ENCODE assay signal across 11 mouse cellular contexts in the genomic region with DNA sequence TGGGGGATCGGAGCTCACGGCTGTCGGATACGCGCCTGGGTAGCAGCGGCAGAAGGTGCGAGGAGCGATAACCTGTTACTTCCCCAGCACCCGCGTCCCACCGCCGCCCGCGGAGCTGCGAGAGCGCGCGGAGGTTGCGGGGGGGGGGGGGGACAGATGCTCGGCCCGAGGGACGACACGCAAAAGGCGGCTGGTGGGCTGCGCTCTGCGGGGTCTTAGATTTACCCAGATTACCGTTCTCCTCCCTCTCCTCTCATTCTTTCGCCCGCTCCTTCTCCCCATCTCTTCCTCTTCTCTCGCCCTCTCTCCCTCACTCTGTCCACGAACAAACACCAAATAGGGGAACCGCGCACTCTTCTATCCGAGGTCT. TPM values are rescaled to one million over a fixed set of nuclear protein-coding genes. Genes with fewer than 3 reads are reported as not detected.
DNase-seq lines count a peak whose midpoint lies in the region; ATAC-seq and TF ChIP-seq lines count a peak whose summit lies in the region.
"Had no signal": no experiment of that assay in that cellular context is flagged by ENCODE, and none has a peak within 500 bp of the region (broad histone marks: within the 10 kb centered on the region; RNA-seq: fewer than 3 reads in every experiment).

No protein-coding gene starts in this region.

- no peaks in the 10 kb centered on the region for H3K9me3 ChIP-seq in embryonic facial prominence, embryonic 13.5 days
- H3K9me3 ChIP-seq in hindbrain, embryonic 16.5 days (ENCODE audit: control insufficient read depth, low read length): no peaks in the 10 kb centered on the region
- H3K9me3 ChIP-seq in neural tube, embryonic 13.5 days: no peaks in the 10 kb centered on the region
- H3K9me3 ChIP-seq: liver, embryonic 13.5 days had no signal

- H3K36me3 ChIP-seq in embryonic facial prominence, embryonic 13.5 days: no peaks in the 10 kb centered on the region
- no peaks in the 10 kb centered on the region for H3K36me3 ChIP-seq in hindbrain, embryonic 16.5 days (ENCODE audit: control insufficient read depth, insufficient read depth, low read length)
- no peaks in the 10 kb centered on the region for H3K36me3 ChIP-seq in neural tube, embryonic 13.5 days
- H3K36me3 ChIP-seq: liver, embryonic 13.5 days had no signal

- no peak for DNase-seq in left cerebral cortex, adult 2 months (ENCODE audit: extremely low spot score in 1 of 2, low spot score in 2 of 2)
- DNase-seq in left cerebral cortex, adult 8-10 months (ENCODE audit: low spot score in 2 of 2): no peak
- no peak for DNase-seq in c-Kit-positive CD71-positive TER-119-positive erythroid progenitor cells, embryonic 14.5 days (ENCODE audit: low spot score)
- DNase-seq in urinary bladder, postnatal 25 days (ENCODE audit: low spot score): no peak
- no peak for DNase-seq in spleen, postnatal 36 days (ENCODE audit: low spot score in 2 of 2)
- DNase-seq: heart, postnatal 36 days; liver, embryonic 13.5 days had no signal

- intact Hi-C loops in left cerebral cortex, adult 2 months (cut with DNase I): loop anchor here (1.0 to 5.0 kb wide), 3 partner anchors 302 to 980 kb away; a partner anchor contains a TSS

- H3K27ac ChIP-seq in left cerebral cortex, adult 2 months: peak overlapping the region; percentile 57
- H3K27ac ChIP-seq in embryonic facial prominence, embryonic 13.5 days: no peak overlapping the region
- peak overlapping the region; percentile 88 for H3K27ac ChIP-seq in hindbrain, embryonic 16.5 days (ENCODE audit: low read depth, low read length)
- peak overlapping the region; percentile 94 for H3K27ac ChIP-seq in neural tube, embryonic 13.5 days (replicated peaks)
- H3K27ac ChIP-seq: liver, embryonic 13.5 days had no signal

- peak overlapping the region; percentile 42 for H3K4me3 ChIP-seq in left cerebral cortex, adult 2 months
- peak overlapping the region; percentile 36 for H3K4me3 ChIP-seq in embryonic facial prominence, embryonic 13.5 days
- peak overlapping the region; percentile 53 for H3K4me3 ChIP-seq in hindbrain, embryonic 16.5 days (ENCODE audit: low read length)
- H3K4me3 ChIP-seq in neural tube, embryonic 13.5 days: peak overlapping the region; percentile 53
- H3K4me3 ChIP-seq: liver, embryonic 13.5 days had no signal

- H3K4me1 ChIP-seq in embryonic facial prominence, embryonic 13.5 days: peaks cover 64% of the 10 kb centered on the region
- peaks cover 10% of the 10 kb centered on the region for H3K4me1 ChIP-seq in hindbrain, embryonic 16.5 days (ENCODE audit: control insufficient read depth, insufficient read depth, low read depth, low read length)
- H3K4me1 ChIP-seq in neural tube, embryonic 13.5 days (replicated peaks): peaks cover 67% of the 10 kb centered on the region

- H3K4me2 ChIP-seq in embryonic facial prominence, embryonic 13.5 days: peak overlapping the region; percentile 61
- H3K4me2 ChIP-seq in hindbrain, embryonic 16.5 days (ENCODE audit: low read length): peak overlapping the region; percentile 59
- peak overlapping the region; percentile 64 for H3K4me2 ChIP-seq in neural tube, embryonic 13.5 days

- no peak overlapping the region for H3K9ac ChIP-seq in embryonic facial prominence, embryonic 13.5 days
- peak overlapping the region; percentile 67 for H3K9ac ChIP-seq in hindbrain, embryonic 16.5 days (ENCODE audit: low read depth, low read length)
- H3K9ac ChIP-seq in neural tube, embryonic 13.5 days: peak overlapping the region; percentile 82
- H3K9ac ChIP-seq: liver, embryonic 13.5 days had no signal

- WGBS in embryonic facial prominence, embryonic 13.5 days: 0% methylated on average over 32 of the region's 34 CpGs
- WGBS in hindbrain, embryonic 16.5 days: under 1% methylated on average over 19 of the region's 34 CpGs
- under 1% methylated on average over 29 of the region's 34 CpGs for WGBS in neural tube, embryonic 13.5 days

- TF ChIP-seq CTCF in left cerebral cortex, adult 2 months (IDR thresholded peaks at IDR 0.05): no peak

- peaks cover 92% of the 10 kb centered on the region for H3K27me3 ChIP-seq in embryonic facial prominence, embryonic 13.5 days
- peaks cover 22% of the 10 kb centered on the region for H3K27me3 ChIP-seq in hindbrain, embryonic 16.5 days (replicated peaks; ENCODE audit: control insufficient read depth, insufficient read depth, low read length)
- H3K27me3 ChIP-seq in neural tube, embryonic 13.5 days: peaks cover 89% of the 10 kb centered on the region

- no peak for ATAC-seq in embryonic facial prominence, embryonic 13.5 days (ENCODE audit: insufficient number of reproducible peaks, insufficient read depth, low FRiP score, low TSS enrichment, low read depth)
- ATAC-seq in hindbrain, embryonic 16.5 days: no peak
- ATAC-seq in neural tube, embryonic 13.5 days (ENCODE audit: low read depth): no peak

RNA-seq across cellular contexts. Expression of a gene that starts 9.7 kb away (rescaled TPM):
- 100 to 1,000 TPM; 374 to 427 TPM for total RNA-seq in left cerebral cortex, adult 2 months (2021)
- total RNA-seq in left cerebral cortex, adult 8-10 months (2022): 100 to 1,000 TPM; 404 to 571 (median 466) TPM
- polyA plus RNA-seq in embryonic facial prominence, embryonic 13.5 days (2015; fragmentation: Nextera tagmentation; extraction: Ambion mirVana): 1.3 and 1.5 TPM in 2 replicates
- polyA plus RNA-seq in hindbrain, embryonic 16.5 days (2015; fragmentation: Nextera tagmentation; extraction: Ambion mirVana): 125 and 131 TPM in 2 replicates
- 36.6 and 36.9 TPM in 2 replicates for polyA plus RNA-seq in neural tube, embryonic 13.5 days (2015; fragmentation: Nextera tagmentation; extraction: Ambion mirVana)

RNA-seq across cellular contexts. Expression of a gene that starts 54.0 kb away (rescaled TPM):
- total RNA-seq in left cerebral cortex, adult 2 months (2021): under 1 TPM in 1 of 2 experiments, not detected in 1; 0.38 TPM
- total RNA-seq in left cerebral cortex, adult 8-10 months (2022): 1 to 10 TPM in 2 of 4 experiments, under 1 TPM in 2; 0.48 to 1.6 (median 0.85) TPM
- polyA plus RNA-seq in embryonic facial prominence, embryonic 13.5 days (2015; fragmentation: Nextera tagmentation; extraction: Ambion mirVana): 3.1 and 5.2 TPM in 2 replicates
- polyA plus RNA-seq in hindbrain, embryonic 16.5 days (2015; fragmentation: Nextera tagmentation; extraction: Ambion mirVana): 3.1 and 4.0 TPM in 2 replicates
- 0.68 and 0.80 TPM in 2 replicates for polyA plus RNA-seq in neural tube, embryonic 13.5 days (2015; fragmentation: Nextera tagmentation; extraction: Ambion mirVana)
- total RNA-seq: heart, postnatal 36 days; neutrophil, adult 5-6 weeks had no signal
- polyA plus RNA-seq: liver, embryonic 13.5 days had no signal

Comparison
In these comparisons a context has a peak if more than half of its experiments do, and no peak if none do; other contexts are left out.
1. RNA of a gene that starts 9.7 kb away (polyA plus RNA-seq): 125 to 131 TPM in hindbrain, embryonic 16.5 days and 36.6 to 36.9 TPM in neural tube, embryonic 13.5 days; 1.3 to 1.5 TPM in embryonic facial prominence, embryonic 13.5 days; every median in the first group is over 10 times any median in the second.
2. Peak in every context shown above with its lines, with median percentiles within 50 percentile points of each other: H3K4me3 ChIP-seq and H3K4me2 ChIP-seq.